Mouse (Mus musculus) limb, embryonic 12.5 days (tissue): Measurements from ENCODE around the gene Cx3cr1. TPM values are rescaled to one million over a fixed set of nuclear protein-coding genes. Genes with fewer than 3 reads are reported as not detected.

Experiments used
- ATAC-seq: fragments of 200-750 bp; cut with Nextera tagmentation; 2 replicates; pipeline ENCODE4 v1.8.0; 2017; ENCODE audit warnings: low read depth, moderate TSS enrichment; ENCODE audit not compliant: insufficient number of reproducible peaks, insufficient read depth, low FRiP score, low TSS enrichment
- H3K27ac ChIP-seq: fragments of 300-500 bp; sonication (generic); 2 replicates; pipeline ENCODE4 v1.5.1; 2016; ENCODE audit warnings: mild to moderate bottlenecking, moderate library complexity
- H3K27me3 ChIP-seq: fragments of 300-500 bp; sonication (generic); 2 replicates; pipeline ENCODE4 v1.6.1; 2016; ENCODE audit warnings: mild to moderate bottlenecking, moderate library complexity
- H3K36me3 ChIP-seq: fragments of 300-500 bp; sonication (generic); 2 replicates; pipeline ENCODE4 v1.6.1; 2016; ENCODE audit warnings: mild to moderate bottlenecking, moderate library complexity
- H3K4me1 ChIP-seq: fragments of 300-500 bp; sonication (generic); replicated peaks from 2 replicates; pipeline ENCODE4 v1.6.1; 2016
- H3K4me2 ChIP-seq: fragments of 300-500 bp; sonication (generic); 2 replicates; pipeline ENCODE4 v1.6.1; 2016; ENCODE audit warnings: mild to moderate bottlenecking, moderate library complexity
- H3K4me3 ChIP-seq: fragments of 300-500 bp; sonication (generic); replicated peaks from 2 replicates; pipeline ENCODE4 v1.5.1; 2016; ENCODE audit warnings: mild to moderate bottlenecking
- H3K9ac ChIP-seq: fragments of 300-500 bp; sonication (generic); replicated peaks from 2 replicates; pipeline ENCODE4 v1.6.1; 2016; ENCODE audit warnings: mild to moderate bottlenecking, moderate library complexity
- H3K9me3 ChIP-seq: fragments of 300-500 bp; sonication (generic); 2 replicates; pipeline ENCODE4 v1.6.1; 2016; ENCODE audit warnings: mild to moderate bottlenecking, moderate library complexity
- WGBS: fragments of 180-500 bp; shearing (Covaris S2); methylation state at CpG from one replicate; pipeline ENCODE4 v1.1.7; 2016; 5-methylcytosine and 5-hydroxymethylcytosine counted together
- polyA plus RNA-seq: library from polyadenylated mRNA; unstranded; fragments of >200 nt; fragmentation: Nextera tagmentation; extraction: Ambion mirVana; gene quantifications from 2 replicates; pipeline ENCODE4 v1.2.1, GENCODE M21; 2016

Gene Cx3cr1
- polyA plus RNA-seq, 1 experiment from 2014 or later, result 5.9 TPM

DNA sequence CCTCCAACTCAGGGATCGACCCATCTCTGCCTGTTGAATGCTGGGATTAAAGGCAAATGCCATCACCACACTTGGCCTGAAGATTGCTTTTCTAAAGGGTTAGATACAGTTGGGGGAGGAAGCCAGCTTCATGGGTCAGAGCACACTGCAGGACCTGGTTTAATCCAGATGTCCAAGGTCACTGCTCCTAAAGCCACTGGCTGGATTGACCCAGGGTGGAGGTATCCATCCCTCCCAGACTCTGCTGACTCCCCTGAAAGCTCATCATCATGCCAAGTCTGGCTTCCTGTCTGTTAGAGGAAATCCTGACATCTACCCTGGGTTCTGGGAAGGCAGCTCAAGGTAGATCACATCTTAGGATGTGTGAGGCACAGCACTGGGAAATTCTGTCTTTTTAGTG lies 70.9 kb downstream of the Cx3cr1 start:
- Histone ChIP-seq H3K27me3 (no peaks in the 10 kb centered on the region), H3K4me2 (no peak overlapping the region), H3K27ac (no peak overlapping the region), H3K4me1 (peaks cover 12% of the 10 kb centered on the region), H3K9ac (no peak overlapping the region), H3K4me3 (no peak overlapping the region), H3K36me3 (no peaks in the 10 kb centered on the region), H3K9me3 (no peaks in the 10 kb centered on the region)
- WGBS, result 82% methylated on average over 1 of the region's 1 CpGs
- no peak for ATAC-seq

DNA sequence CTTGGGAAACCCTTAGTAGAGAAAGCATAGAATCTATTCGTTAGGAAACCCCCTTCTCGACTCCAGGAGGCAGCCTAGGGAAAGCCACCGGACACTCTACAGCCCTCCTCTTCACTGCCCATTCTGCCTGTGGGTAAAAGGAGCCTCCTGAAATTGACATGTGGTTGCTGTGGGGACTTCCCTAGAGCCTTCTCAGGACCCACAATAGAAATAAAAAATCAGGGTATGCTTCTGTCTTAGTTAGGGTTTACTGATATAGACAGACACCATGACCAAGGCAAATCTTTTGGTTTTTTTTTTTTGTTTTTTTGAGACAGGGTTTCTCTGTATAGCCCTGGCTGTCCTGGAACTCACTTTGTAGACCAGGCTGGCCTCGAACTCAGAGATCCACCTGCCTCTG lies 73.6 kb downstream of the Cx3cr1 start:
- H3K9me3 ChIP-seq, result no peaks in the 10 kb centered on the region
- no peak overlapping the region for H3K27ac ChIP-seq
- H3K4me3 ChIP-seq, result no peak overlapping the region
- H3K27me3 ChIP-seq, result peaks cover 12% of the 10 kb centered on the region
- ATAC-seq, result no peak
- H3K36me3 ChIP-seq, result no peaks in the 10 kb centered on the region
- H3K4me2 ChIP-seq, result no peak overlapping the region
- H3K4me1 ChIP-seq, result no peaks in the 10 kb centered on the region
- no peak overlapping the region for H3K9ac ChIP-seq
- WGBS, result 90% methylated on average over 4 of the region's 4 CpGs

DNA sequence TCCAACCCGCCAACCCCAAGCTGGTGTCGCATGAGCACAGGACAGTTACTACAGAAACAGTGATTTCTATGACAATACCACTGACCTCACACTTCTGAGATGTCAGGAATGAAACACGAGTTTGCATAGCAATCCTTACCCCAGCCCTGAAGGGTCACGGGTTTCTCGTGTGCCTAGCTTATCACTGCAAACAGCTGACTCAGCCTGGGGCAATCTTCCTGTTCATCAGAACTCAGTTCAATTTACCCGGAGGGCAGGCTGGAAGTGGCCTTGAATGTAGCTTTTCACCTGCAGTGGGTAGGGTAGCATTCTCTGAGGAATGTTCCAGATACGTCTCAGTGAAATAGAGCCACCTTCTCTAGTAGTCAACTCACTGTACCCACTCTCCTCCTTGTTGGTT lies 75.5 kb downstream of the Cx3cr1 start:
- H3K9me3 ChIP-seq, result no peaks in the 10 kb centered on the region
- no peak overlapping the region for H3K27ac ChIP-seq
- no peak overlapping the region for H3K4me3 ChIP-seq
- H3K4me2 ChIP-seq, result no peak overlapping the region
- no peaks in the 10 kb centered on the region for H3K36me3 ChIP-seq
- 74% methylated on average over 7 of the region's 7 CpGs for WGBS
- H3K27me3 ChIP-seq, result peaks cover 15% of the 10 kb centered on the region
- no peak overlapping the region for H3K9ac ChIP-seq
- no peaks in the 10 kb centered on the region for H3K4me1 ChIP-seq
- no peak for ATAC-seq

DNA sequence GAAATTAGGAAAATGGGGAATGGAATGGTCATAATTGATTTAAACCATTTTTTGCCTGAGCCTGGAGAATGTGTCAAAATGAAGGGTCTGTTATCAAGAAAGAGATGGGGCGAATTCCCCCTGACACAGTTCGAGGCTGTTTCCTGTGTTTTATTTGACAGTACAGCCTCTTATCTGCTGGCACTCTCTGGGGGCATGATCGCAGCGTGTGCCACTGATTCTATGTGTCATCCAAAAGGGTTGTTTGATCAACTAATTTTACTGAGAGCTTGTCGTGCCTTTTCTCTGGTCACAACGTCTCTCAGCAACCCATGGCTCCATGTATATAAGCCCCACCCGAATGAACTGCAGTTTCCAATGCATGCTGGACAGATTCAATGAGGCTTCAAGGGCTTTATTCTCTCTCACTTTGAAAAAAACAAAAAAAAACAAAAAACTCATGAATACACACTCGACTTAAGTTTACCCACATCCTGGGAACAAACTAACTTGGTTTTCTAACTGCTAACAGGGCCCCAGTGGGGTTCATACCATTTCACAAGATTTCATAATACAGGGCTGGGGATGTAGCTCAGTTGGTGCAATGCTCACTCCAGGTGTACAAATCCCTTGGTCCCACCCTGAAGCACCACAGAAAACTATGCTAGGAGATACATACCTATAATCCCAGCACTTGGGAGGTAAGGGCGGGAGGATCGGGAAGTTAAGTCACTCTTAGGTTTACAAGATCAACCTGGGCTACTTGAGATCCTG lies 76.4 kb downstream of the Cx3cr1 start:
- no peak overlapping the region for H3K4me2 ChIP-seq
- ATAC-seq, result no peak
- WGBS, result 77% methylated on average over 10 of the region's 10 CpGs

DNA sequence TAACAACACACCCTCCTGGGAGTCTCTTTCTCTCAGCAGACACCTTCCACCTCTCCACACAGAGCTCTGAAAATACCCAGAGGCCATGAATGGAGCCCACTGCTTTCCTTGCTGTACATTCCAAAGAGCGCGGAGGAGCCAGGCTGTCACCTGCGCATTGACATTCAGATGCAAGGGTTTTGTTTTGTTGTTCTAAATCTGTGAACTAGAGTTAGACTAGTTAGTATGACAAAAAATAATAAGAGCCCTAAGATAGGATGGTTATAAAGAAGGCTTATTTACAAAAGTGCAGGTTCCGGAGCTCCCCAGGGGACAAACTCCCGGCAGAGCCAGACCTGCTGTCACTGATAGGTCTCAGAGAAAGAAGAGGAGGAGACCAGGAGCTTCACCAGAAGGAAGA lies 78.4 kb downstream of the Cx3cr1 start:
- Histone ChIP-seq H3K9me3 (no peaks in the 10 kb centered on the region), H3K4me1 (0 out of 2 replicates have a peak, but pooled peaks cover 2% of the 10 kb centered on the region), H3K36me3 (no peaks in the 10 kb centered on the region), H3K9ac (no peak overlapping the region), H3K27me3 (peaks cover 15% of the 10 kb centered on the region), H3K4me3 (no peak overlapping the region), H3K4me2 (no peak overlapping the region), H3K27ac (no peak overlapping the region)
- 31% methylated on average over 5 of the region's 5 CpGs for WGBS
- ATAC-seq, result no peak

More for the DNA sequence above, 76.4 kb downstream of the Cx3cr1 start:
- H3K27me3 ChIP-seq, result peaks cover 15% of the 10 kb centered on the region
- no peak overlapping the region for H3K9ac ChIP-seq
- no peaks in the 10 kb centered on the region for H3K9me3 ChIP-seq
- no peaks in the 10 kb centered on the region for H3K4me1 ChIP-seq
- no peak overlapping the region for H3K27ac ChIP-seq
- no peaks in the 10 kb centered on the region for H3K36me3 ChIP-seq
- H3K4me3 ChIP-seq, result no peak overlapping the region

DNA sequence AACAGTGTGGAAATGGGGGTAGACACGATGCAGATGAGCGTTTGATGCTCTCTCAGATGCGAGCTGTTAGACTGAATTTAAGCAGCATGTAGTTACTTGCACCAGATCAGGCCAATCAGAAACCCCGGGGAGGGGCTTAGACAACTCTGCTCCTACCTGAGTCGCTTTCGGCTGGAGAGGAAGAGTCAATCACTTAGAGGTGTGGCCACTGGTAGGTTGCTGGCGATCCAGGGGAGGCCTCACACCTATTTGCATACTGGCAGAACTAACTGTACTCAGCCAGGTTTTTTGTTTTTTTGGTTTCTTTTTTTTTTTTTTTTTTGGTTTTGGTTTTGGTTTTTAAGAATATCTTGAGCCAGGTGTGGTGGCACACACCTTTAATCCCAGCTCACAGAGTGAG lies 81.4 kb downstream of the Cx3cr1 start:
- 35% methylated on average over 7 of the region's 7 CpGs for WGBS
- H3K27me3 ChIP-seq, result peaks cover 15% of the 10 kb centered on the region
- no peak overlapping the region for H3K27ac ChIP-seq
- ATAC-seq, result no peak
- H3K4me3 ChIP-seq, result no peak overlapping the region
- no peaks in the 10 kb centered on the region for H3K9me3 ChIP-seq
- H3K4me1 ChIP-seq, result peaks cover 14% of the 10 kb centered on the region; the same call in 1 of the 2 replicates
- no peaks in the 10 kb centered on the region for H3K36me3 ChIP-seq
- H3K9ac ChIP-seq, result no peak overlapping the region
- no peak overlapping the region for H3K4me2 ChIP-seq

GRCm38 (mm10) chr9:119985881-119986574 lies 83.7 kb downstream of the Cx3cr1 start:
- Histone ChIP-seq H3K9ac (no peak overlapping the region), H3K9me3 (no peaks in the 10 kb centered on the region), H3K4me2 (no peak overlapping the region), H3K4me3 (no peak overlapping the region), H3K36me3 (no peaks in the 10 kb centered on the region), H3K27ac (peak overlapping the region; percentile 45), H3K4me1 (peaks cover 36% of the 10 kb centered on the region), H3K27me3 (peaks cover 7% of the 10 kb centered on the region; the same call in 1 of the 2 replicates)
- ATAC-seq, result no peak
- 67% methylated on average over 10 of the region's 10 CpGs for WGBS

- Histone ChIP-seq H3K27ac (peak within 1 kb of the TSS; percentile 41), H3K9ac (peak within 1 kb of the TSS; percentile 65), H3K4me3 (peak within 1 kb of the TSS; percentile 63), H3K27me3 (peaks cover 7% of the 10 kb centered on the region; the same call in 1 of the 2 replicates), H3K4me2 (peak within 1 kb of the TSS; percentile 98), H3K4me1 (peaks cover 49% of the 10 kb centered on the region), H3K36me3 (no peaks in the 10 kb centered on the region), H3K9me3 (no peaks in the 10 kb centered on the region)
- ATAC-seq, result no peak
- WGBS, result 11% methylated on average over 14 of the region's 14 CpGs
These were observed 85.1 kb downstream of the Cx3cr1 start, which contains the start of gene Csrnp1 for GRCm38 (mm10) chr9:119984536-119985011. TSS of gene Csrnp1 (minus strand) at chr9:119984658.

DNA sequence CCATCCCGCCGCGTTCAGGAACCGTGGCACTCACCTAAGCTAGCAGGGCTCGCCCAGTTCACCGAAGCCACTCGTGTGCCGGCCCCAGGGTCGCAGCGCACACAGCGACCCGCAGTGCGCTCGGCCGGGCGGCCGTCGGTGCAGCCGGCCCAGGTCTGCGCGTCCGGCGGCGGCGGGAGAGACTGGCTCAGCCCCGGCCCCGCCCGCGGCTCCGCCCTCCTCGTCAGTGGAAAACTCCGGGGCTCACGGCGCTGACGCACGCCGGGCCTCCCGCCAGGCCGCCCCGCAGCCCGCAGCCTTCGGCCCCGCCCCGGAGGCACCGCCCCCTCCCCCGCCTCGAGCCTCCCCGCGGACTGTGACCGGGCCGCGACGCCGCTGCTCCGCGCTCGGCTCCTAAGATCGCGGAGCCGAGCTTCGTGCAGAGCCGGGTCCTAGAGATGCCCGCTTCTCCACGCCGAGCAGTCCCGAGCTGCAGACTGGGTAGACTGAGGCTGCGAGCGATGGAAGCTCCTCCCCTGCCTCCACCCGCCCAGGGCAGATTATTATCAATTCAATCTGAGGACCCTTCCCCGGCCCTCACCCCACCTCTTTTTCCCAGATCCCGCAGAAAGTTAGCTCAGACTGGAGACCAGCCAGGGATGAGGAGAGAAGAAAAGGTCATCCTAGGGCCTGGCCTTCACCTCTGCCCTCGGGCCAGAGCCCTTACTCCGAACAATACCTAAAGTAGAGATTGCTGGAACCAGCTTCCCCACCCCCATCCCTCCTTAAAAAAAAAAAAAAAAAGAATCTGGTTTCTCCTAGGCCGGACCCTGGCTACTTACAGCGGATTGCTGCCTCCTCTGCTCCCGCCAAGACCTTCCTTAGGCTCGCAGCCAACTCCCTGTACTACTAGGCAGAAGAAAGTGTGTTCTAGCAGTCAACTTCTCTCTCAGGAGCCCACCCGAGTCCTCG lies 85.8 kb downstream of the Cx3cr1 start:
- Histone ChIP-seq H3K9me3 (no peaks in the 10 kb centered on the region), H3K27me3 (peaks cover 5% of the 10 kb centered on the region; the same call in 1 of the 2 replicates), H3K4me1 (peaks cover 54% of the 10 kb centered on the region), H3K4me3 (peak overlapping the region; percentile 63), H3K27ac (peak overlapping the region; percentile 41), H3K36me3 (no peaks in the 10 kb centered on the region), H3K9ac (peak overlapping the region; percentile 65), H3K4me2 (peak overlapping the region; percentile 98)
- peak; percentile 57 for ATAC-seq
- WGBS, result 1% methylated on average over 50 of the region's 79 CpGs

DNA sequence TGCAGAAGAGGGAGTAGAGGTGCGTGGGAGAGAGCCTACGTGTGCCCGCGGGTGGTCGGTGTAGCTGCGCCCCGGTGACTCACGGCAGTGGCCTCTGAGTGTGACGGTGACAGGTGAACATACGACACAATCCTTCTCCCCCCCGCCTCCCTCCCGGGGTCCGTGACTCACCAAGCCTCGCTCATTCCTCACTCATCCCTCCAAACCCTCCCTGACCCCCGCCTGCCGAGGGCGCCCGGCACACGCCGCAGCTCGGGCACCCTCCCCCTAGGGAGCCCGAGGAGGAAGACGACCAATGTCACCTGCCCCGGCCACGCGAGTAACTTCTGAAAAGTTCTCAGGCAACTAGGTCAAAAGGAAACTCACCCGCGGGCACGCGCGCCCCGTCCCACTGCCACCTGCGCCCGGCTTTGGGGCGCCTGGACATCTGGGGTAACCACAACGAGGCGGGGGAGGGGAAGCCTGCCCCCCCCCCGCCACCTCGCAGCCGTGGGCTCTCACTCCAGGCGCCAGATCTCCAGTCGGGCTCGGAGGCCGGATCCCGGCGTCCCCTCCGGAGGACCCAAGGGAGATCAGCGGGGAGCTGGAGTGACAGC lies 86.6 kb downstream of the Cx3cr1 start:
- Histone ChIP-seq H3K27ac (peak overlapping the region; percentile 94), H3K36me3 (no peaks in the 10 kb centered on the region), H3K27me3 (peaks cover 5% of the 10 kb centered on the region; the same call in 1 of the 2 replicates), H3K4me3 (peak overlapping the region; percentile 63), H3K4me1 (peaks cover 62% of the 10 kb centered on the region), H3K9ac (peak overlapping the region; percentile 65), H3K9me3 (no peaks in the 10 kb centered on the region), H3K4me2 (peak overlapping the region; percentile 98)
- no peak for ATAC-seq
- WGBS, result under 1% methylated on average over 48 of the region's 48 CpGs
